Mouse (Mus musculus): ENCODE measurements at regions not wholly inside any gene's neighbourhood (a gene's known extent, or its start where the extent isn't known, plus 50 kb on each side); places are given as distances from the start of the nearest gene placed in this dataset.

- TF ChIP-seq POLR2A (IDR thresholded peaks at IDR 0.05; ENCODE audit: low read depth, low read length) (no peak), CTCF (conservative IDR thresholded peaks at IDR 0.05; ENCODE audit: insufficient read depth, insufficient read length, low read depth, low read length) (no peak)
These were observed 285.6 kb downstream of the 1810013L24Rik start for GRCm38 (mm10) chr16:9115548-9115947.

All from kidney, adult 2 months (tissue).